Mouse (Mus musculus) lung, postnatal 14 days (tissue): ENCODE measurements around the gene Cdc42ep1.

Experiments
- DNase-seq: peaks from one replicate; pipeline ENCODE4 v3.0.0; 2021

The Cdc42ep1 gene

GRCm38 (mm10) chr15:78842371-78843163 is at the start of gene Cdc42ep1:
Cdc42ep1 (plus strand) TSS chr15:78842624.
- peak; percentile 82 for DNase-seq

- DNase-seq: no peak
These were observed 46.0 kb upstream of the Cdc42ep1 start for GRCm38 (mm10) chr15:78796196-78797059.

GRCm38 (mm10) chr15:78797060-78797329 is 45.4 kb upstream of the Cdc42ep1 start:
- no peak for DNase-seq

GRCm38 (mm10) chr15:78799029-78799428 is 43.4 kb upstream of the Cdc42ep1 start:
- no peak for DNase-seq

GRCm38 (mm10) chr15:78801571-78801970 is 40.9 kb upstream of the Cdc42ep1 start:
- no peak for DNase-seq

- DNase-seq: peak; percentile 64
These were observed 40.3 kb upstream of the Cdc42ep1 start for GRCm38 (mm10) chr15:78801971-78802741.

GRCm38 (mm10) chr15:78802776-78803391 is 39.5 kb upstream of the Cdc42ep1 start, which contains the start of gene Card10:
Card10 (minus strand) TSS chr15:78803042.
- DNase-seq: peak; percentile 72

GRCm38 (mm10) chr15:78803499-78803900 is 38.9 kb upstream of the Cdc42ep1 start:
- peak; percentile 80 for DNase-seq

- no peak for DNase-seq
These were observed 38.1 kb upstream of the Cdc42ep1 start for GRCm38 (mm10) chr15:78804326-78804725.

GRCm38 (mm10) chr15:78805351-78805750 is 37.1 kb upstream of the Cdc42ep1 start:
- no peak for DNase-seq

GRCm38 (mm10) chr15:78806614-78807013 is 35.8 kb upstream of the Cdc42ep1 start:
- no peak for DNase-seq

GRCm38 (mm10) chr15:78807141-78807540 is 35.3 kb upstream of the Cdc42ep1 start:
- no peak for DNase-seq

- no peak for DNase-seq
These were observed 33.4 kb upstream of the Cdc42ep1 start for GRCm38 (mm10) chr15:78808980-78809379.

- DNase-seq: no peak
These were observed 32.7 kb upstream of the Cdc42ep1 start for GRCm38 (mm10) chr15:78809739-78810138.

GRCm38 (mm10) chr15:78810146-78810545 is 32.3 kb upstream of the Cdc42ep1 start:
- no peak for DNase-seq

- DNase-seq: no peak
These were observed 28.8 kb upstream of the Cdc42ep1 start for GRCm38 (mm10) chr15:78813603-78814002.

- DNase-seq: peak; percentile 74
These were observed 26.9 kb upstream of the Cdc42ep1 start for GRCm38 (mm10) chr15:78815314-78816073.

- no peak for DNase-seq
These were observed 26.4 kb upstream of the Cdc42ep1 start for GRCm38 (mm10) chr15:78816074-78816391.

GRCm38 (mm10) chr15:78826213-78827204 is 15.9 kb upstream of the Cdc42ep1 start:
- DNase-seq: peak; percentile 81

- peak; percentile 23 for DNase-seq
These were observed 14.1 kb upstream of the Cdc42ep1 start for GRCm38 (mm10) chr15:78828315-78828714.

GRCm38 (mm10) chr15:78829636-78830035 is 12.8 kb upstream of the Cdc42ep1 start:
- no peak for DNase-seq
